Mouse (Mus musculus) bone marrow, adult 2 months (tissue): ENCODE measurements at regions not wholly inside any gene's neighbourhood (a gene's known extent, or its start where the extent isn't known, plus 50 kb on each side); places are given as distances from the start of the nearest gene placed in this dataset.

ENCODE experiments used
- CTCF ChIP-seq: fragments of 200-500 bp; IDR thresholded peaks from 2 replicates; pipeline ENCODE4 v1.5.1; 2011; ENCODE audit warnings: low read length, control low read depth; ENCODE audit not compliant: control insufficient read depth, insufficient read depth
- POLR2A ChIP-seq: fragments of 200-500 bp; IDR thresholded peaks from 2 replicates; pipeline ENCODE4 v1.6.1; 2011; ENCODE audit warnings: low read depth, mild to moderate bottlenecking, control low read depth, low read length, borderline replicate concordance; ENCODE audit not compliant: control insufficient read depth

DNA sequence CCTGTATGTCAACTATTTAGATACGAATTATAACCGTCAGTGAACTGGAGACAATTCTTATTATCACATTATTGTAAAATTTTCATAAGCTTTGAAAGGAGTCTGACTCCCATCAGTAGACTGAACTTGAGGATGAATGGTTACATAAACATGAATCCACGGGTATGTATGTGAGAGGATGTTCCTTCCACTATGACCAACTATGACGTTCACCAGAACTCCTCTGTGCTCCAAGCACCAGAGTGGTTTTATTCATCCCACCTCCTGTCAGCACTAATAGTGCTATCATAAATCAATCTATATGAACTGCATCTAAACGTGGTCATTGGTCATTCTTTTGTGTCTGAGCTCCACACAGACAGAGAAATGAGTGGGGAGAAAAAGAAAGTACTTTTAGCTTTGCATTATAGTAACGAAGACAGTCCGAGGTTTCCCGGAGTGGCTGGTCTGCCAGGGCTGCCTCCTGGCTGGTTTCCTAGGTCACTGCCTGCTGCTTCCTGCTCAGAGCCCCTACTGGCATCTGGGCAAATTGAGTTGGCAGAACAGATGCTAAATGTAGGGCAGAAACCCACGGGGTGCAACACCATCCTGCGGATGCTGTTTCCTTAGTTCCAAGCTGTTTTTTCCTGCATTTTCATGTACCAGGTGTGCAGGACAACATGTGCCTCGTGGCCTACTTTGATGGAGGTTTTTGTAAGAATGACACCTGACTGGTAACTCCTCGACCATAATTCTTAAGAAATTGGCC, 888.8 kb upstream of the Sel1l start:
- no peak for TF ChIP-seq CTCF
- no peak for TF ChIP-seq POLR2A
